Mouse (Mus musculus) midbrain, embryonic 14.5 days (tissue): ENCODE measurements around the gene Smarcd3. TPM values are rescaled to one million over a fixed set of nuclear protein-coding genes. Genes with fewer than 3 reads are reported as not detected.
A peak's percentile ranks its signal among the peaks of the same experiment; 100 is the strongest.

Source experiments
- ATAC-seq: fragments of 200-750 bp; cut with Nextera tagmentation; 2 replicates; pipeline ENCODE4 v1.8.0; 2017; ENCODE audit warnings: moderate number of reproducible peaks, moderate library complexity; ENCODE audit not compliant: low FRiP score, low TSS enrichment
- DNase-seq: peaks from one replicate; pipeline ENCODE4 v3.0.0-alpha.2; 2015
- H3K27ac ChIP-seq: fragments of 300-500 bp; sonication (generic); replicated peaks from 2 replicates; pipeline ENCODE4 v1.5.1; 2014; ENCODE audit warnings: mild to moderate bottlenecking, low read depth, low read length, moderate library complexity
- H3K27me3 ChIP-seq: fragments of 300-500 bp; sonication (generic); 2 replicates; pipeline ENCODE4 v1.6.1; 2014; ENCODE audit warnings: low read length, control low read depth, mixed read lengths; ENCODE audit not compliant: control insufficient read depth, insufficient read depth
- H3K36me3 ChIP-seq: fragments of 300-500 bp; sonication (generic); 2 replicates; pipeline ENCODE4 v1.6.1; 2014; ENCODE audit warnings: low read length, control low read depth; ENCODE audit not compliant: control insufficient read depth, insufficient read depth
- H3K4me1 ChIP-seq: fragments of 300-500 bp; sonication (generic); 2 replicates; pipeline ENCODE4 v1.6.1; 2014; ENCODE audit warnings: mild to moderate bottlenecking, antibody characterized with exemption, low read length, control low read depth; ENCODE audit not compliant: control insufficient read depth, insufficient read depth
- H3K4me2 ChIP-seq: fragments of 300-500 bp; sonication (generic); 2 replicates; pipeline ENCODE4 v1.6.1; 2014; ENCODE audit warnings: mild to moderate bottlenecking, low read length, moderate library complexity
- H3K4me3 ChIP-seq: fragments of 300-500 bp; sonication (generic); replicated peaks from 2 replicates; pipeline ENCODE4 v1.5.1; 2014; ENCODE audit warnings: low read depth, low read length
- H3K9ac ChIP-seq: fragments of 300-500 bp; sonication (generic); replicated peaks from 2 replicates; pipeline ENCODE4 v1.6.1; 2014; ENCODE audit warnings: mild to moderate bottlenecking, low read length, moderate library complexity
- H3K9me3 ChIP-seq: fragments of 300-500 bp; sonication (generic); 2 replicates; pipeline ENCODE4 v1.6.1; 2016; ENCODE audit warnings: low read length, control low read depth, mixed read lengths; ENCODE audit not compliant: control insufficient read depth
- WGBS: fragments of 180-500 bp; shearing (Covaris S2); extraction: QIAGEN DNeasy Blood & Tissue Kit; methylation state at CpG from one replicate; pipeline ENCODE4 v1.1.7; 2014; 5-methylcytosine and 5-hydroxymethylcytosine counted together
- polyA plus RNA-seq: library from polyadenylated mRNA; unstranded; fragments of >200 nt; fragmentation: Nextera tagmentation; extraction: Ambion mirVana; gene quantifications from 2 replicates; pipeline ENCODE4 v1.2.1, GENCODE M21; 2014

The Smarcd3 gene
- polyA plus RNA-seq, 1 experiment from 2014 or later, result 158 TPM

DNA sequence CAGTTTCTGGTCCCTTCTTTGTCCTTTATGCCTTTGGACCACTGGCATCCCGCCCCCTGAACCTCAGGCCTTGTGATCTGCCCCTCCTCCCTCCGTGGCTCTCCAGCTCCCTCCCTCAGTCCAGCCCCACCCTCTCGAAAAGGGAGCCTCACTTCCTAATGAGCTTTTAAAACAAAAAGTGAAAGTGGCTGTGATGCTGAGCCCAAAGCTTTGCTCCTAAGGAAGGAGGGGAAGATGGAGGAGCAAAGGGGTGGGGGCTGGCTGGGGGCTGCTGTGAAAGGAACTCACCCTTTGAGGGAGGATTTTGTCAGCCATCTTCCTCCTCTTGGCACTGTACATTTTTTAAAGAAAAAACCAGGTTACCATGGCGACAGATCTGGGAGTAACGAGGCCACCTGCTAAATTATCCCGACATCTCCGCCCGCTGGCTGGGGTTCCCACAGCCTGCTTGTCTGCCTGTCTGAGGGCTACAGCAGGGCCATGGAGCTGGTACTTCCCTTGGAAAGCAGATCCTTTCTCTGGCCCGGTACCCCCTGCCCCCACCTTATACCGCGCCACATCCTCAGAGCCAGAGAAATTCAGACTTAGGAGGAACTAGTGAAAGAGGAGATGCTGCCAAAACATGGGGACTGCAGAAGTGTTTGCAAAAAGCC, 27.6 kb downstream of the Smarcd3 start:
- Histone ChIP-seq H3K36me3 (peaks cover 41% of the 10 kb centered on the region), H3K27ac (peak overlapping the region; percentile 93), H3K4me1 (peaks cover 58% of the 10 kb centered on the region), H3K9me3 (no peaks in the 10 kb centered on the region), H3K4me3 (peak overlapping the region; percentile 24), H3K9ac (peak overlapping the region; percentile 46), H3K27me3 (no peaks in the 10 kb centered on the region), H3K4me2 (peak overlapping the region; percentile 56)
- ATAC-seq, result peak; percentile 46; the same call in 1 of the 2 replicates
- 2% methylated on average over 11 of the region's 11 CpGs for WGBS
- DNase-seq, result peak; percentile 88

DNA sequence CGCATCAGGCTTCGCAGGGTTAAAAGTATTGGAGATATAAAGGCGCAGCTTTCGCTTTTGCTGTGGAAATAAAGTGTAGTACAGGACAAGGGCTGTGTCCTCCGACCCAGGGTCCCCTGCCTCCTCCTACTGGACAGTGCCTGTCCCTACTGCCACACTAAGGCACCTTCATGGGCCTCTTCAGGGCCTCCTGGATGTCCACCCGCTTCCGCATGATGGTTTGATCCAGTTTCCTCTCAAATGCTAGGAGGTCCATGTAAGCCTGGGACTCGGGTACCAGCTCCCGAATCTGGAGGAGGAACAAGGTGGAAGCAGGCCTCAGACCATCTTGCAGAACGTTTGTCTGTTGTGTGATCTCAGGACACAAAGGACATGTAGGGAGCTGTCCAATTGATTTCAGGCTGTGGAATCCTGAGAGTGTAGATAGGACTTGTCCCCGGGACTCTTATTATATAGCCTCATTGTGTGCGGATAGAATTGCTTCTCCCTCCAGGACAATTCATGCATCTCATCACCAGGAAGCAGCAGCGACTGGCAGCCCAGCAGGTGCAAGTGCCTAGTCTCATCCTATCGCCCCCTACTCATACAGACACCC, 28.3 kb downstream of the Smarcd3 start:
- DNase-seq (peak; percentile 56), ATAC-seq (peak; percentile 1; the same call in 1 of the 2 replicates)
- 33% methylated on average over 14 of the region's 14 CpGs for WGBS
- 0 out of 2 replicates have a peak overlapping the region, but pooled peaks have one; percentile 24 for H3K4me3 ChIP-seq
- peak overlapping the region; percentile 46 for H3K9ac ChIP-seq
- H3K36me3 ChIP-seq, result peaks cover 48% of the 10 kb centered on the region
- H3K9me3 ChIP-seq, result no peaks in the 10 kb centered on the region
- H3K4me2 ChIP-seq, result peak overlapping the region; percentile 56
- H3K4me1 ChIP-seq, result peaks cover 52% of the 10 kb centered on the region
- H3K27ac ChIP-seq, result peak overlapping the region; percentile 93
- H3K27me3 ChIP-seq, result no peaks in the 10 kb centered on the region

DNA sequence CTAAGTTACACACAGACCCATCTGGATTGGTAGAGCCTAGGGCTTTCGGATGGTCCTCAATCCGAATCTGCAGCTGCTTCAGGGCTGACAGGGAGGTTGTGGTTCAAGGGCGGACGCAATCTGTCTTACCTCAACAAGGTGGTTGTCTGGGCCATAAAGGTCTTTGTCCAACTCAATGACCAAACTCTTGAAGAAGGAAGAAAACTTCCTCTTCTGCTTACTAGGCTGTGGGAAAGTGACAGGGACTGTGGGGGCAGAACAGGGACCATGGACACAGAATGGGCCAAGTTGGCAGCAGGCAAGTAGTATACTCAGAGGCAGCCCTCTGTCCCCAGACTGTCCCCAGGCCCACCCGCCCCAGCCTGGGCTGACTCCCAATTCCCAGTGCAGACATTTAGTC, 28.9 kb downstream of the Smarcd3 start:
- H3K36me3 ChIP-seq, result peaks cover 55% of the 10 kb centered on the region
- H3K9ac ChIP-seq, result peak overlapping the region; percentile 46
- no peaks in the 10 kb centered on the region for H3K9me3 ChIP-seq
- H3K27ac ChIP-seq, result peak overlapping the region; percentile 93
- no peaks in the 10 kb centered on the region for H3K27me3 ChIP-seq
- DNase-seq (no peak), ATAC-seq (no peak)
- H3K4me1 ChIP-seq, result peaks cover 46% of the 10 kb centered on the region
- H3K4me3 ChIP-seq, result no peak overlapping the region
- peak overlapping the region; percentile 56; the same call in 1 of the 2 replicates for H3K4me2 ChIP-seq
- 91% methylated on average over 5 of the region's 5 CpGs for WGBS

DNA sequence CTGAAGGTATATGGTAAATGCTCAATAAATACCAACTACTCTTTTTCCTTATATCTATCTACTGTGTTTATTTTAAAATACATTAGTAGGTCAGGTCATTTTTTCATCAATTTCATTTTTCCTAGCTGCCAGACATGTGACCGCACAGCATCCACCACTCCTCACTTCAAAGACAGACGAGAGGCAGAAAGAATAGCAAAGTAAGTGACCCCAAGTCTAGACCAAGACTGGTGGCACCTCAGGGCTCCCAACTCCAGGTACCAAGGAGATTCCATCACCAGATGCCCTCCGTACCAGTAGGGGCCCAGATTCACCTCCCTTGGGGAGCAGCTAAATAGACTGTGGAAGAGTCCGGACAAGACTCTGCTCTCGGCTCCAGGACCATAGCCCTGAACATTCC, 29.9 kb downstream of the Smarcd3 start:
- Histone ChIP-seq H3K27me3 (no peaks in the 10 kb centered on the region), H3K9me3 (no peaks in the 10 kb centered on the region), H3K4me2 (no peak overlapping the region), H3K4me1 (peaks cover 40% of the 10 kb centered on the region), H3K9ac (no peak overlapping the region), H3K27ac (no peak overlapping the region), H3K36me3 (peaks cover 59% of the 10 kb centered on the region), H3K4me3 (no peak overlapping the region)
- 89% methylated on average over 5 of the region's 5 CpGs for WGBS
- ATAC-seq (no peak), DNase-seq (no peak)

DNA sequence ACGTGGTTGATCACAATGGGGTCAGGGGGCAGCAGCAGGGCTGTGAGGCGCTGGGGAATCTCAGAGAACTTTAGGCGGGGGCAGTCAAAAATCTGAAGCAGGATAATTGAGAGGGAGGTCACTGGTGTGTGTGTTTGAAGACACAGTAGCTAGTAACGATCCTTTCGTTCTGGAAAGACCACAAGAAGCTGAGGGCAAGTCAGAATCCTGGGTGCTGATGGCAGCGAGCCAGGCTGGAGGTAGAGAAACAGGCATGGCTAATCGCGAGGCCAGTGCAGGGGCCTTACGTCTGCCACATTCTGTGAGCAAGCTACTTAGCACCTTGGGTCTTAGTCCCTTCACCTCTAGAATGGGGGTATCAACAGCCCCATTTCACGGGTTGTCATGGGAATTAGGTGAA, 30.3 kb downstream of the Smarcd3 start:
- 72% methylated on average over 10 of the region's 10 CpGs for WGBS
- Histone ChIP-seq H3K27me3 (no peaks in the 10 kb centered on the region), H3K27ac (no peak overlapping the region), H3K9ac (no peak overlapping the region), H3K4me1 (peaks cover 35% of the 10 kb centered on the region), H3K9me3 (no peaks in the 10 kb centered on the region), H3K36me3 (peaks cover 63% of the 10 kb centered on the region), H3K4me2 (no peak overlapping the region), H3K4me3 (no peak overlapping the region)
- no peak for ATAC-seq
- DNase-seq, result no peak

DNA sequence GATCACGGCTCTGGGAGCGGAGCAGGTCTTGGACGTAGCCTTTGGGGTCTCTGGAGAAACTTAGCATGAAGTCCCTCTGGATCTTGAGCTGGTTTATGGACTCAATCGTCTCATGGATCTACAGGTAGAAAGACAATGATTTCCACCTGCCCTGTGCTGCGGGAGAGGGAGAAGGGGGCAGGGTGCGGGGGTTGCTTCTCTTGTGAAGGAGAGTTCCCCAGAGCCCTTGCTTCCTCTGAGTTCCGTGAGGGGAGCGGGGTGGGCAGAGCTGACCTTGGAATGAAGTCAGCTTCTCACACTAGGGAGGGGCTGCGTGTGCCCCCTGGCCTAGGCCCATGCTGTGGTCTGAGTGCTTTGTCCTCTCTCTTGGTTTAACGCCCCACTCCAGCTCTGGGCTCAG, 31.0 kb downstream of the Smarcd3 start:
- ATAC-seq, result no peak

DNA sequence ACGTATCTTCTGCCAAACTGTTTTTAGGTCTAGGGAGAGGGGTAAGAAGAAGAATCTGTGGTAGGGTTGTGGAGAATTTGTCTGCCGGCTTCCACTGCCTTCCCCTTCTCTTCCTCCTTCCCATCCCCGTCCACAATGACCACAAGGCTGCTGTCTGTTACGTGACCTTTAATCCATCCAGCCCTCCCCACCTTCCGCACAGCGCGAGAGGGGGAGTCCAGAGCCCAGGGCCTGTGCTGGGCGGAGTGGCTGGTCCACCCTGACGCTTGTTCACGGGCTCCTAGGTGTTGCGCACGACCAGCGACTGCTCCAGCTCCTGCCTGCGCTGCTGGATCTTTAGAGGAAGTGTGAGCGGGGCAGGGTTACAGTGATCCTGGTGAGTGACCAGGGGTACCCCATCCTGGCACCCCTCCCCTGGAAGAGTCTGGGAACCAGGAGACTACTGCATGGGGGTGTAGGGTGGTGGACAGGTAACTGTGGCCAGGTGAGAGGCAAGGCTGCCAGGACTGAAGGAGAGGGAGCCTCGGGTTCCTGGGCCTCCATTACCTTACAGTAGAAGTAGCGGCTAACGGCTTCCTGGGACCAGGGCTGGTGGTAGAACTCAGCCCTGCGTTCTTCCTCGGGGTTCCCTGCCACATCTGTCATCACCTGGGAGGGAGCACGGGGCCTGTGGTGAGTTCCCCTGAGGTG, 31.6 kb downstream of the Smarcd3 start:
- no peak overlapping the region for H3K4me2 ChIP-seq
- peaks cover 27% of the 10 kb centered on the region for H3K4me1 ChIP-seq
- H3K9me3 ChIP-seq, result no peaks in the 10 kb centered on the region
- DNase-seq (no peak), ATAC-seq (no peak)
- no peak overlapping the region for H3K9ac ChIP-seq
- no peak overlapping the region for H3K4me3 ChIP-seq
- H3K27me3 ChIP-seq, result no peaks in the 10 kb centered on the region
- no peak overlapping the region for H3K27ac ChIP-seq
- WGBS, result 65% methylated on average over 21 of the region's 21 CpGs
- peaks cover 68% of the 10 kb centered on the region for H3K36me3 ChIP-seq

More for the DNA sequence above, 31.0 kb downstream of the Smarcd3 start:
- no peak for DNase-seq
- H3K27ac ChIP-seq, result no peak overlapping the region
- no peak overlapping the region for H3K4me3 ChIP-seq
- 78% methylated on average over 10 of the region's 10 CpGs for WGBS
- peaks cover 28% of the 10 kb centered on the region for H3K4me1 ChIP-seq
- peaks cover 67% of the 10 kb centered on the region for H3K36me3 ChIP-seq
- no peaks in the 10 kb centered on the region for H3K27me3 ChIP-seq
- no peak overlapping the region for H3K9ac ChIP-seq
- no peaks in the 10 kb centered on the region for H3K9me3 ChIP-seq
- no peak overlapping the region for H3K4me2 ChIP-seq

DNA sequence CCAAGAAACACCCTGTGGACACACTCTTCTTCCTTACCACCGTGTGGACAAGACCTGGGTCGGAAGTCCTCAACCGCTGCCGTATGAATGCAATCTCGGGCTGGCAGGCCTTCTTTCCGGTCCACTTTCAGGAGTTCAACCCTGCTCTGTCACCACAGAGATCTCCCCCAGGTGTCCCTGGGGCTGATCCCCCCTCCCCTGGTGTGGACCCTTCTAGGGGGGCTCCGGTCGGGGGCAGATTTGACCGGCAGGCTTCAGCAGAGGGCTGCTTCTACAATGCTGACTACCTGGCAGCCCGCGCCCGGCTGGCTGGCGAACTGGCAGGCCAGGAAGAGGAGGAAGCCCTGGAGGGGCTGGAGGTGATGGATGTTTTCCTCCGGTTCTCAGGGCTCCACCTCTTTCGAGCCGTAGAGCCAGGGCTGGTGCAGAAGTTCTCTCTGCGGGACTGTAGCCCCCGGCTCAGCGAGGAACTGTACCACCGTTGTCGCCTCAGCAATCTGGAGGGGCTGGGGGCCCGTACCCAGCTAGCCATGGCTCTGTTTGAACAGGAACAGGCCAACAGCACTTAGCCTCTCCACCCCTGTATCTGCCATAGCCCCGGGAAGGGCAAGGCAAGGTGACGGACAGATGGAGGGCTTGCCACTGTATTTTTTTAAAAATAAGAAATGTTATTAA, 32.3 kb downstream of the Smarcd3 start:
- WGBS, result 62% methylated on average over 24 of the region's 24 CpGs
- Histone ChIP-seq H3K4me1 (peaks cover 29% of the 10 kb centered on the region), H3K36me3 (peaks cover 68% of the 10 kb centered on the region), H3K9me3 (no peaks in the 10 kb centered on the region), H3K9ac (no peak overlapping the region), H3K27ac (no peak overlapping the region), H3K27me3 (no peaks in the 10 kb centered on the region), H3K4me3 (no peak overlapping the region), H3K4me2 (no peak overlapping the region)
- ATAC-seq (no peak), DNase-seq (no peak)
